Mouse (Mus musculus) brown adipose tissue, adult 24 weeks (tissue): Measurements from ENCODE around the gene 4931414P19Rik. TPM values are rescaled to one million over a fixed set of nuclear protein-coding genes. Genes with fewer than 3 reads are reported as not detected.

ENCODE experiments used
- H3K27ac ChIP-seq: fragments of 200-500 bp; replicated peaks from 2 replicates; pipeline ENCODE4 v1.5.1; 2012; ENCODE audit warnings: low read depth, mild to moderate bottlenecking, low read length
- H3K4me1 ChIP-seq: fragments of 200-500 bp; 2 replicates; pipeline ENCODE4 v1.6.1; 2012; ENCODE audit warnings: low read length, mixed read lengths; ENCODE audit not compliant: control insufficient read depth, insufficient read depth, insufficient read length
- H3K4me3 ChIP-seq: fragments of 200-500 bp; 2 replicates; pipeline ENCODE4 v1.5.1; 2012; ENCODE audit warnings: low read depth, mild to moderate bottlenecking, low read length, moderate library complexity; ENCODE audit not compliant: insufficient read depth
- polyA plus RNA-seq: library from polyadenylated mRNA; stranded (reverse); fragments of >200 nt; gene quantifications from 2 replicates; pipeline ENCODE4 v1.2.4, GENCODE M21; 2012; ENCODE audit not compliant: missing spikeins, insufficient read depth, insufficient read length

4931414P19Rik gene
- polyA plus RNA-seq, 1 experiment = 2.6 TPM

GRCm38 (mm10) chr14:54610648-54611047 is 4.9 kb upstream of the 4931414P19Rik start:
- Histone ChIP-seq H3K4me1 (0 out of 2 replicates have a peak, but pooled peaks cover 2% of the 10 kb centered on the region), H3K4me3 (no peak overlapping the region), H3K27ac (no peak overlapping the region)

- Histone ChIP-seq H3K27ac (no peak overlapping the region), H3K4me3 (no peak overlapping the region), H3K4me1 (0 out of 2 replicates have a peak, but pooled peaks cover 2% of the 10 kb centered on the region)
These were observed 4.2 kb upstream of the 4931414P19Rik start for GRCm38 (mm10) chr14:54609962-54610361.

GRCm38 (mm10) chr14:54609245-54609644 is 3.5 kb upstream of the 4931414P19Rik start:
- Histone ChIP-seq H3K4me1 (0 out of 2 replicates have a peak, but pooled peaks cover 2% of the 10 kb centered on the region), H3K27ac (no peak overlapping the region), H3K4me3 (no peak overlapping the region)

- Histone ChIP-seq H3K4me1 (0 out of 2 replicates have a peak, but pooled peaks cover 2% of the 10 kb centered on the region), H3K27ac (no peak overlapping the region), H3K4me3 (no peak overlapping the region)
These were observed 1.4 kb upstream of the 4931414P19Rik start for GRCm38 (mm10) chr14:54607226-54607625.

GRCm38 (mm10) chr14:54603686-54604085 is 2.1 kb downstream of the 4931414P19Rik start:
- peak overlapping the region; percentile 95 for H3K27ac ChIP-seq
- H3K4me3 ChIP-seq = peak overlapping the region; percentile 60
- H3K4me1 ChIP-seq = 0 out of 2 replicates have a peak, but pooled peaks cover 2% of the 10 kb centered on the region

- H3K4me1 ChIP-seq = 0 out of 2 replicates have a peak, but pooled peaks cover 2% of the 10 kb centered on the region
- peak overlapping the region; percentile 78 for H3K4me3 ChIP-seq
- H3K27ac ChIP-seq = peak overlapping the region; percentile 95
These were observed 2.6 kb downstream of the 4931414P19Rik start for GRCm38 (mm10) chr14:54603038-54603654.

- H3K27ac ChIP-seq = no peak overlapping the region
- H3K4me1 ChIP-seq = 0 out of 2 replicates have a peak, but pooled peaks cover 2% of the 10 kb centered on the region
- peak overlapping the region; percentile 78 for H3K4me3 ChIP-seq
These were observed 3.2 kb downstream of the 4931414P19Rik start for GRCm38 (mm10) chr14:54602613-54603012.

GRCm38 (mm10) chr14:54601601-54602000 is 4.2 kb downstream of the 4931414P19Rik start:
- Histone ChIP-seq H3K27ac (no peak overlapping the region), H3K4me1 (0 out of 2 replicates have a peak, but pooled peaks cover 2% of the 10 kb centered on the region), H3K4me3 (no peak overlapping the region)

- no peaks in the 10 kb centered on the region for H3K4me1 ChIP-seq
- no peak overlapping the region for H3K27ac ChIP-seq
- H3K4me3 ChIP-seq = no peak overlapping the region
These were observed 8.7 kb downstream of the 4931414P19Rik start for GRCm38 (mm10) chr14:54597084-54597483.

GRCm38 (mm10) chr14:54594631-54595414 is 11.0 kb downstream of the 4931414P19Rik start:
- no peak overlapping the region for H3K27ac ChIP-seq
- H3K4me1 ChIP-seq = 0 out of 2 replicates have a peak, but pooled peaks cover 2% of the 10 kb centered on the region
- H3K4me3 ChIP-seq = no peak overlapping the region

- no peak overlapping the region for H3K27ac ChIP-seq
- H3K4me1 ChIP-seq = 0 out of 2 replicates have a peak, but pooled peaks cover 2% of the 10 kb centered on the region
- no peak overlapping the region for H3K4me3 ChIP-seq
These were observed 11.7 kb downstream of the 4931414P19Rik start for GRCm38 (mm10) chr14:54594055-54594454.

GRCm38 (mm10) chr14:54592319-54592934 is 13.4 kb downstream of the 4931414P19Rik start:
- Histone ChIP-seq H3K27ac (no peak overlapping the region; the same call in 1 of the 2 replicates), H3K4me3 (no peak overlapping the region), H3K4me1 (0 out of 2 replicates have a peak, but pooled peaks cover 2% of the 10 kb centered on the region)

GRCm38 (mm10) chr14:54591056-54591455 is 14.7 kb downstream of the 4931414P19Rik start:
- Histone ChIP-seq H3K4me3 (no peak overlapping the region), H3K27ac (no peak overlapping the region), H3K4me1 (0 out of 2 replicates have a peak, but pooled peaks cover 2% of the 10 kb centered on the region)

- no peak overlapping the region for H3K4me3 ChIP-seq
- H3K27ac ChIP-seq = no peak overlapping the region
- H3K4me1 ChIP-seq = no peaks in the 10 kb centered on the region
These were observed 22.0 kb downstream of the 4931414P19Rik start for GRCm38 (mm10) chr14:54583681-54584338.
